Mouse (Mus musculus) megakaryocyte, embryonic 14.5 days (primary cell): Measurements from ENCODE around the gene 2610528A11Rik.

Experiments used
- FLI1 ChIP-seq: IDR thresholded peaks from 2 replicates; pipeline ENCODE4 v1.6.1; 2012; ENCODE audit warnings: low read length, inconsistent platforms, mixed read lengths
- GATA1 ChIP-seq: IDR thresholded peaks from 3 replicates; pipeline ENCODE4 v1.6.1; 2012; ENCODE audit warnings: mixed read lengths, low read length, inconsistent platforms, borderline replicate concordance

- TF ChIP-seq GATA1 (no peak), FLI1 (no peak)
These were observed 891 bp downstream of the 2610528A11Rik start for GRCm38 (mm10) chr14:37112931-37113330.
